ENCODE assay signal across 8 mouse cellular contexts in genomic region chr5:147077305-147078034, GRCm38 (mm10). TPM values are rescaled to one million over a fixed set of nuclear protein-coding genes. Genes with fewer than 3 reads are reported as not detected.
A peak's percentile ranks its signal among the peaks of the same experiment; 100 is the strongest.
DNase-seq lines count a peak whose midpoint lies in the region; ATAC-seq lines count a peak whose summit lies in the region.

No protein-coding gene starts in this region.

- peak overlapping the region; percentile 83 for H3K4me3 ChIP-seq in embryonic facial prominence, embryonic 11.5 days (ENCODE audit: low read depth, low read length)
- H3K4me3 ChIP-seq in midbrain, embryonic 11.5 days (ENCODE audit: low read depth, low read length), result peak overlapping the region; percentile 82

- no peaks in the 10 kb centered on the region for H3K36me3 ChIP-seq in embryonic facial prominence, embryonic 11.5 days (replicated peaks; ENCODE audit: control insufficient read depth, insufficient read depth, low read depth, low read length)
- H3K36me3 ChIP-seq in midbrain, embryonic 11.5 days (ENCODE audit: control insufficient read depth, insufficient read depth, low read length), result no peaks in the 10 kb centered on the region; the same call in 1 of the 2 replicates

- H3K9me3 ChIP-seq in embryonic facial prominence, embryonic 11.5 days (replicated peaks; ENCODE audit: control insufficient read depth, low read length), result no peaks in the 10 kb centered on the region
- H3K9me3 ChIP-seq in midbrain, embryonic 11.5 days (ENCODE audit: control insufficient read depth, low read length), result no peaks in the 10 kb centered on the region

- 0% methylated on average over 53 of the region's 57 CpGs for WGBS in embryonic facial prominence, embryonic 11.5 days
- under 1% methylated on average over 57 of the region's 57 CpGs for WGBS in midbrain, embryonic 11.5 days

- H3K4me2 ChIP-seq in embryonic facial prominence, embryonic 11.5 days (ENCODE audit: low read depth, low read length), result peak overlapping the region; percentile 88
- peak overlapping the region; percentile 82 for H3K4me2 ChIP-seq in midbrain, embryonic 11.5 days

- H3K27me3 ChIP-seq in embryonic facial prominence, embryonic 11.5 days (ENCODE audit: control insufficient read depth, insufficient read depth, low read length), result no peaks in the 10 kb centered on the region
- no peaks in the 10 kb centered on the region; the same call in 1 of the 2 replicates for H3K27me3 ChIP-seq in midbrain, embryonic 11.5 days (ENCODE audit: control insufficient read depth, insufficient read depth, low read length)

- peak overlapping the region; percentile 77 for H3K9ac ChIP-seq in embryonic facial prominence, embryonic 11.5 days (replicated peaks; ENCODE audit: low read length)
- H3K9ac ChIP-seq in midbrain, embryonic 11.5 days (ENCODE audit: low read length), result peak overlapping the region; percentile 82

- no peak overlapping the region for H3K27ac ChIP-seq in embryonic facial prominence, embryonic 11.5 days (replicated peaks; ENCODE audit: low read depth, low read length)
- H3K27ac ChIP-seq in midbrain, embryonic 11.5 days (ENCODE audit: low read depth, low read length), result no peak overlapping the region

- peak; percentile 64 for ATAC-seq in embryonic facial prominence, embryonic 11.5 days (replicated peaks; ENCODE audit: insufficient number of reproducible peaks, low FRiP score, low TSS enrichment, low read depth)
- peak; percentile 68 for ATAC-seq in midbrain, embryonic 11.5 days (ENCODE audit: low FRiP score)

- intact Hi-C loops in left cerebral cortex, postnatal 4 days (cut with DNase I), result loop anchor here (10.0 kb wide), 1 partner anchor 93 kb away; no protein-coding TSS in a partner anchor

- no peaks in the 10 kb centered on the region for H3K4me1 ChIP-seq in embryonic facial prominence, embryonic 11.5 days (ENCODE audit: control insufficient read depth, insufficient read depth, low read length)
- H3K4me1 ChIP-seq in midbrain, embryonic 11.5 days (ENCODE audit: control insufficient read depth, insufficient read depth, low read length), result peaks cover 10% of the 10 kb centered on the region

- peak; percentile 96 for DNase-seq in adrenal gland, postnatal 14 days
- DNase-seq in embryonic facial prominence, embryonic 11.5 days (ENCODE audit: low spot score), result peak; percentile 89
- peak; percentile 99 for DNase-seq in heart, adult 11 months
- peak; percentile 93 for DNase-seq in kidney, adult 11 months
- peak; percentile 88 for DNase-seq in left cerebral cortex, postnatal 4 days
- peak; percentile 99 for DNase-seq in midbrain, embryonic 11.5 days (ENCODE audit: low spot score, missing footprints)
- peak; percentile 87 for DNase-seq in right cerebral cortex, postnatal 4 days
- peak; percentile 92 for DNase-seq in yolk sac, embryonic 10.5 days (ENCODE audit: low spot score)

RNA-seq across cellular contexts. Expression of gene Polr1d, which starts 0.6 kb away (rescaled TPM):
- total RNA-seq in adrenal gland, postnatal 14 days (2021), result 137 and 144 TPM in 2 replicates
- polyA plus RNA-seq in embryonic facial prominence, embryonic 11.5 days (2014; fragmentation: Nextera tagmentation; extraction: Ambion mirVana), result 124 and 129 TPM in 2 replicates
- total RNA-seq in left cerebral cortex, postnatal 4 days (2021), result 10 to 100 TPM; 93.0 to 96.0 TPM
- polyA plus RNA-seq in midbrain, embryonic 11.5 days (2014; fragmentation: Nextera tagmentation; extraction: Ambion mirVana), result 111 and 120 TPM in 2 replicates

RNA-seq across cellular contexts. Expression of gene Lnx2, which starts 1.1 kb away (rescaled TPM):
- 18.5 and 18.8 TPM in 2 replicates for total RNA-seq in adrenal gland, postnatal 14 days (2021)
- 11.2 and 11.3 TPM in 2 replicates for polyA plus RNA-seq in embryonic facial prominence, embryonic 11.5 days (2014; fragmentation: Nextera tagmentation; extraction: Ambion mirVana)
- total RNA-seq in left cerebral cortex, postnatal 4 days (2021), result 10 to 100 TPM in 1 of 2 experiments, 1 to 10 TPM in 1; 9.7 to 10.7 TPM
- polyA plus RNA-seq in midbrain, embryonic 11.5 days (2014; fragmentation: Nextera tagmentation; extraction: Ambion mirVana), result 8.1 and 8.9 TPM in 2 replicates
